Mouse (Mus musculus) right cerebral cortex, adult 2 months (tissue): ENCODE measurements around the gene Susd1.

Source experiments
- DNase-seq, 2 experiments: peaks; one replicate each; pipeline ENCODE4 v3.0.0; 2021 to 2022; ENCODE audit warnings: low spot score in 2 of 2

The Susd1 gene

GRCm38 (mm10) chr4:59340714-59341113 lies 97.7 kb downstream of the Susd1 start:
- DNase-seq = peak; percentile 89 to 92

- no peak for DNase-seq
Measured at GRCm38 (mm10) chr4:59340046-59340445, 98.4 kb downstream of the Susd1 start.

GRCm38 (mm10) chr4:59338896-59339535 lies 99.4 kb downstream of the Susd1 start:
- no peak for DNase-seq

- DNase-seq = no peak
Measured at GRCm38 (mm10) chr4:59337533-59337885, 100.9 kb downstream of the Susd1 start.

- DNase-seq = no peak
Measured at GRCm38 (mm10) chr4:59336846-59337532, 101.4 kb downstream of the Susd1 start.

GRCm38 (mm10) chr4:59336439-59336809 lies 102.0 kb downstream of the Susd1 start:
- DNase-seq = no peak

GRCm38 (mm10) chr4:59335616-59336438 lies 102.6 kb downstream of the Susd1 start:
- DNase-seq = peak; percentile 20 to 37

- no peak for DNase-seq
Measured at GRCm38 (mm10) chr4:59335101-59335500, 103.3 kb downstream of the Susd1 start.

GRCm38 (mm10) chr4:59334236-59334635 lies 104.2 kb downstream of the Susd1 start:
- DNase-seq = no peak

- no peak for DNase-seq
Measured at GRCm38 (mm10) chr4:59333424-59333895, 105.0 kb downstream of the Susd1 start.

- DNase-seq = no peak
Measured at GRCm38 (mm10) chr4:59332691-59333423, 105.6 kb downstream of the Susd1 start.

GRCm38 (mm10) chr4:59332089-59332488 lies 106.3 kb downstream of the Susd1 start:
- no peak for DNase-seq

- peak; percentile 19 to 21 for DNase-seq
Measured at GRCm38 (mm10) chr4:59331633-59332032, 106.8 kb downstream of the Susd1 start.

- no peak for DNase-seq
Measured at GRCm38 (mm10) chr4:59330961-59331604, 107.3 kb downstream of the Susd1 start.

GRCm38 (mm10) chr4:59329461-59330304 lies 108.8 kb downstream of the Susd1 start:
- no peak for DNase-seq

- no peak for DNase-seq
Measured at GRCm38 (mm10) chr4:59328821-59329220, 109.6 kb downstream of the Susd1 start.

- DNase-seq = no peak
Measured at GRCm38 (mm10) chr4:59327986-59328385, 110.4 kb downstream of the Susd1 start.

- no peak for DNase-seq
Measured at GRCm38 (mm10) chr4:59326031-59326760, 112.2 kb downstream of the Susd1 start.

GRCm38 (mm10) chr4:59324317-59324716 lies 114.1 kb downstream of the Susd1 start:
- no peak for DNase-seq

- no peak for DNase-seq
Measured at GRCm38 (mm10) chr4:59323231-59323651, 115.2 kb downstream of the Susd1 start.
